Mouse (Mus musculus): ENCODE results near the gene Zfp119b. TPM values are rescaled to one million over a fixed set of nuclear protein-coding genes. Genes with fewer than 3 reads are reported as not detected.
A peak's percentile ranks its signal among the peaks of the same experiment; 100 is the strongest.
"Not testable (repeated sequence)": the region's sequence is repeated elsewhere in the genome, so short reads cannot be mapped to it uniquely, and the experiment has no call there.

Gene Zfp119b
- total and polyA plus RNA-seq, 2 experiments from 2014 or later = 4.3 to 5.6 TPM

DNA sequence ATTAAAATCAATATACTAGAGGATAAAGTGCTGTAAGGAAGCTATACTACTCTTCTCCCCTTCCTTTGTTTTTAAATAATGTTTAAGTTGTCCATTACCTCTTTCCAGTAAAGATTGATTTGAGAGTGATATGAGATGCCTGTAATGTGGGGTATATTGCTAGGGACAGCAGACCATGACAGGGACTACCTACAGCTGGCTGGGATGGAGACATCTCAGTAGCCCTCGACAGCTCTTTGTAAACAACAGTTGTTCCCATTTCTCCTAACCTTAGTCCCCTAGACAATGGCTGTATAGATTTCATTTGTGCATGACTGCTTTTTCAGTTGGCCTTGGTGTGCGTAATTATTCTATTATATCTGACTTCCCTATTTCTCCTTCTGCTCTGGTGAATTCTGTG lies 46.2 kb downstream of the Zfp119b start:
- H3K4me2 ChIP-seq (ENCODE audit: low read depth, low read length) = no peak overlapping the region
- no peak for DNase-seq (ENCODE audit: low spot score)
- H3K4me3 ChIP-seq (ENCODE audit: low read length) = no peak overlapping the region
- H3K27me3 ChIP-seq (ENCODE audit: insufficient read depth, low read length) = no peaks in the 10 kb centered on the region
- H3K36me3 ChIP-seq (ENCODE audit: insufficient read depth, low read length) = 0 out of 2 replicates have a peak, but pooled peaks cover 3% of the 10 kb centered on the region
- ATAC-seq = no peak
- no peaks in the 10 kb centered on the region for H3K4me1 ChIP-seq (ENCODE audit: insufficient read depth, low read length)
- no peak overlapping the region for H3K27ac ChIP-seq
- no peak for TF ChIP-seq CTCF (IDR thresholded peaks at IDR 0.05; ENCODE audit: low read depth)
- 46% methylated on average over 2 of the region's 2 CpGs for WGBS
- no peak overlapping the region for H3K9ac ChIP-seq (replicated peaks; ENCODE audit: low read length)
- H3K9me3 ChIP-seq (ENCODE audit: low read length) = 0 out of 2 replicates have a peak, but pooled peaks cover 3% of the 10 kb centered on the region

- not testable (repeated sequence) for H3K36me3 ChIP-seq (ENCODE audit: insufficient read depth, low read length); DNase-seq (ENCODE audit: low spot score); H3K27me3 ChIP-seq (ENCODE audit: insufficient read depth, low read length); H3K9me3 ChIP-seq (ENCODE audit: low read length); ATAC-seq; H3K4me1 ChIP-seq (ENCODE audit: insufficient read depth, low read length)
- Histone ChIP-seq H3K27ac (peak overlapping the region; percentile 54; the same call in 1 of the 2 replicates), H3K9ac (replicated peaks; ENCODE audit: low read length) (0 out of 2 replicates have a peak overlapping the region, but pooled peaks have one; percentile 14), H3K4me2 (ENCODE audit: low read depth, low read length) (peak overlapping the region; percentile 53), H3K4me3 (ENCODE audit: low read length) (peak overlapping the region; percentile 41)
- WGBS = 11% methylated on average over 6 of the region's 8 CpGs
Observed at GRCm38 (mm10) chr17:55892406-55892955, 56.8 kb downstream of the Zfp119b start.

Other genes with a start within 250 kb of the Zfp119b start
- gene Pot1b, start 236.9 kb downstream of the Zfp119b start, total RNA-seq (2014; rRNA removed) = 7.8 and 10.8 TPM in 2 replicates
- gene Pot1b, start 236.9 kb downstream of the Zfp119b start, polyA plus RNA-seq (2015; fragmentation: Nextera tagmentation; extraction: Ambion mirVana) = 2.4 and 2.7 TPM in 2 replicates
- gene Adgre4, start 199.5 kb downstream of the Zfp119b start, total RNA-seq (2014; rRNA removed) = 0.16 TPM in 1 of 2 replicates, not detected in the other
- 0.15 and 0.19 TPM in 2 replicates for gene Adgre4, start 199.5 kb downstream of the Zfp119b start, polyA plus RNA-seq (2015; fragmentation: Nextera tagmentation; extraction: Ambion mirVana)
- 3.6 and 5.1 TPM in 2 replicates for gene Zfp119a, start 70.6 kb downstream of the Zfp119b start, total RNA-seq (2014; rRNA removed)
- gene Zfp119a, start 70.6 kb downstream of the Zfp119b start, polyA plus RNA-seq (2015; fragmentation: Nextera tagmentation; extraction: Ambion mirVana) = 6.4 and 7.4 TPM in 2 replicates
- 4.8 and 8.8 TPM in 2 replicates for gene Zfp959, start 57.4 kb downstream of the Zfp119b start, total RNA-seq (2014; rRNA removed)
- 7.5 and 8.9 TPM in 2 replicates for gene Zfp959, start 57.4 kb downstream of the Zfp119b start, polyA plus RNA-seq (2015; fragmentation: Nextera tagmentation; extraction: Ambion mirVana)
- 0.61 and 3.8 TPM in 2 replicates for gene Ebi3, start 3.1 kb upstream of the Zfp119b start, total RNA-seq (2014; rRNA removed)
- gene Ebi3, start 3.1 kb upstream of the Zfp119b start, polyA plus RNA-seq (2015; fragmentation: Nextera tagmentation; extraction: Ambion mirVana) = 5.2 and 7.3 TPM in 2 replicates
- 6.8 and 18.3 TPM in 2 replicates for gene Yju2, start 9.6 kb upstream of the Zfp119b start, total RNA-seq (2014; rRNA removed)
- gene Yju2, start 9.6 kb upstream of the Zfp119b start, polyA plus RNA-seq (2015; fragmentation: Nextera tagmentation; extraction: Ambion mirVana) = 16.7 and 19.4 TPM in 2 replicates
- gene Shd, start 21.0 kb upstream of the Zfp119b start, total RNA-seq (2014; rRNA removed) = 233 and 250 TPM in 2 replicates
- 150 and 152 TPM in 2 replicates for gene Shd, start 21.0 kb upstream of the Zfp119b start, polyA plus RNA-seq (2015; fragmentation: Nextera tagmentation; extraction: Ambion mirVana)
- gene Fsd1, start 37.0 kb upstream of the Zfp119b start, total RNA-seq (2014; rRNA removed) = 136 and 140 TPM in 2 replicates
- 178 and 193 TPM in 2 replicates for gene Fsd1, start 37.0 kb upstream of the Zfp119b start, polyA plus RNA-seq (2015; fragmentation: Nextera tagmentation; extraction: Ambion mirVana)
- 5.4 and 5.9 TPM in 2 replicates for gene Stap2, start 56.1 kb upstream of the Zfp119b start, total RNA-seq (2014; rRNA removed)
- gene Stap2, start 56.1 kb upstream of the Zfp119b start, polyA plus RNA-seq (2015; fragmentation: Nextera tagmentation; extraction: Ambion mirVana) = 4.3 and 4.6 TPM in 2 replicates
- gene Mpnd, start 56.2 kb upstream of the Zfp119b start, total RNA-seq (2014; rRNA removed) = 185 and 186 TPM in 2 replicates
- 106 and 107 TPM in 2 replicates for gene Mpnd, start 56.2 kb upstream of the Zfp119b start, polyA plus RNA-seq (2015; fragmentation: Nextera tagmentation; extraction: Ambion mirVana)
- gene Sh3gl1, start 87.1 kb upstream of the Zfp119b start, total RNA-seq (2014; rRNA removed) = 76.0 and 79.5 TPM in 2 replicates
- gene Sh3gl1, start 87.1 kb upstream of the Zfp119b start, polyA plus RNA-seq (2015; fragmentation: Nextera tagmentation; extraction: Ambion mirVana) = 84.5 and 87.6 TPM in 2 replicates
- 5.8 and 6.1 TPM in 2 replicates for gene Chaf1a, start 90.9 kb upstream of the Zfp119b start, total RNA-seq (2014; rRNA removed)
- 4.5 and 5.3 TPM in 2 replicates for gene Chaf1a, start 90.9 kb upstream of the Zfp119b start, polyA plus RNA-seq (2015; fragmentation: Nextera tagmentation; extraction: Ambion mirVana)
- 92.0 and 111 TPM in 2 replicates for gene Ubxn6, start 125.5 kb upstream of the Zfp119b start, total RNA-seq (2014; rRNA removed)
- gene Ubxn6, start 125.5 kb upstream of the Zfp119b start, polyA plus RNA-seq (2015; fragmentation: Nextera tagmentation; extraction: Ambion mirVana) = 75.2 and 77.7 TPM in 2 replicates
- 57.5 and 70.0 TPM in 2 replicates for gene Hdgfl2, start 130.1 kb upstream of the Zfp119b start, total RNA-seq (2014; rRNA removed)
- 109 and 119 TPM in 2 replicates for gene Hdgfl2, start 130.1 kb upstream of the Zfp119b start, polyA plus RNA-seq (2015; fragmentation: Nextera tagmentation; extraction: Ambion mirVana)
- gene Plin4, start 160.3 kb upstream of the Zfp119b start, total RNA-seq (2014; rRNA removed) = 0.61 and 0.99 TPM in 2 replicates
- gene Plin4, start 160.3 kb upstream of the Zfp119b start, polyA plus RNA-seq (2015; fragmentation: Nextera tagmentation; extraction: Ambion mirVana) = 0.08 and 0.11 TPM in 2 replicates
- 2.2 and 3.3 TPM in 2 replicates for gene Plin5, start 168.1 kb upstream of the Zfp119b start, total RNA-seq (2014; rRNA removed)
- 4.1 and 4.4 TPM in 2 replicates for gene Plin5, start 168.1 kb upstream of the Zfp119b start, polyA plus RNA-seq (2015; fragmentation: Nextera tagmentation; extraction: Ambion mirVana)
- gene Lrg1, start 172.5 kb upstream of the Zfp119b start, total RNA-seq (2014; rRNA removed) = 0.21 TPM in 1 of 2 replicates, not detected in the other
- gene Lrg1, start 172.5 kb upstream of the Zfp119b start, polyA plus RNA-seq (2015; fragmentation: Nextera tagmentation; extraction: Ambion mirVana) = 0.90 and 0.95 TPM in 2 replicates
- 91.6 and 97.5 TPM in 2 replicates for gene Sema6b, start 190.8 kb upstream of the Zfp119b start, total RNA-seq (2014; rRNA removed)
- gene Sema6b, start 190.8 kb upstream of the Zfp119b start, polyA plus RNA-seq (2015; fragmentation: Nextera tagmentation; extraction: Ambion mirVana) = 12.9 and 13.2 TPM in 2 replicates
- 14.4 and 17.8 TPM in 2 replicates for gene Tnfaip8l1, start 213.0 kb upstream of the Zfp119b start, total RNA-seq (2014; rRNA removed)
- gene Tnfaip8l1, start 213.0 kb upstream of the Zfp119b start, polyA plus RNA-seq (2015; fragmentation: Nextera tagmentation; extraction: Ambion mirVana) = 6.9 and 7.1 TPM in 2 replicates
- gene Mydgf, start 234.4 kb upstream of the Zfp119b start, total RNA-seq (2014; rRNA removed) = 58.1 and 59.0 TPM in 2 replicates
- gene Mydgf, start 234.4 kb upstream of the Zfp119b start, polyA plus RNA-seq (2015; fragmentation: Nextera tagmentation; extraction: Ambion mirVana) = 86.6 and 86.9 TPM in 2 replicates